Mouse (Mus musculus) small intestine, adult 2 months (tissue): ENCODE measurements around the gene Haus6.

Experiments used
- CTCF ChIP-seq: fragments of 200-500 bp; IDR thresholded peaks from 2 replicates; pipeline ENCODE4 v1.5.1; 2012; ENCODE audit warnings: low read depth, mild to moderate bottlenecking, control low read depth, inconsistent platforms, low read length, moderate library complexity, mixed read lengths; ENCODE audit not compliant: insufficient replicate concordance, insufficient read length; ENCODE audit errors: extremely low read depth
- POLR2A ChIP-seq: fragments of 200-500 bp; IDR thresholded peaks from 2 replicates; pipeline ENCODE4 v1.6.1; 2012; ENCODE audit warnings: low read depth, mild to moderate bottlenecking, control low read depth, inconsistent platforms, low read length, moderate library complexity

DNA sequence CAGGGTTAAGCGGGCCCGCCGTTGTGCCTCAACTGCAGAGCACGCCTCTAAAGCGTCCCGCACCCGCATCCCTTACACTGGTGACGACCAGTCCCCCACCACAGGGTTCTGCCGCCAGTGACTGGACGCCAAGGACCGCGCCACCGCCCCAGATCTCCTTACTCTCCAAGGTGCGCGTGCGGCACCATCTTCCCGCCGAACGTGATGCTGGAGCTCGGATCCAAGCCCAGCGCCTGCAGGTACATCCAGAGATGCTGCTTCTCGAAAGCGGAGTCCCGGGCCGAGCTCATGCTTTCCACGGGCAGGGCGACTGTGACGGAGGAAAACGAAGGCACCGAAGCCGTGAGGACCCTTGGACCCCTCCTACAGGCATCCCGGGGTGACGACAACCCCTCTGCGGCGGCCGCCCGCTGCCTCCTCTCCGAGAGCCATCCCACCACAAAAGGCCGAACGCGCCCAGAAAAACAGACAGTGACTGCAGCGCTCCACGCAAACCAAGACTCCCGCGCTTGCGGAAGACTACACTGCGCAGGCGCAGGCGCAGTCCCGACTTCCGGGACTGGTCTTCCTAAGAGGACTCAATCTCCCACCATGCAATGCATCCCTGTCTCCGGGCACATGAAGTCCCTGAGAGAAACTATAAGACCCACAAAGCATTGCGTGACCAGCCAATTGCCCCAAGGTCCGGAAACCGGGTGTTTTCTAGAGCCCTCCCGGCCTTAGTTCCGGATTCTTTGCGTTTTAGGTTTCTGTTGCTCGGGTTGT is at the start of gene Haus6:
- TF ChIP-seq POLR2A (0 out of 2 replicates have a peak, but pooled peaks have one; percentile 34), CTCF (no peak)
